Mouse (Mus musculus): Measurements from ENCODE around the gene Snx3. TPM values are rescaled to one million over a fixed set of nuclear protein-coding genes. Genes with fewer than 3 reads are reported as not detected.

Snx3 gene
- polyA plus RNA-seq, 1 experiment = 213 TPM

DNA sequence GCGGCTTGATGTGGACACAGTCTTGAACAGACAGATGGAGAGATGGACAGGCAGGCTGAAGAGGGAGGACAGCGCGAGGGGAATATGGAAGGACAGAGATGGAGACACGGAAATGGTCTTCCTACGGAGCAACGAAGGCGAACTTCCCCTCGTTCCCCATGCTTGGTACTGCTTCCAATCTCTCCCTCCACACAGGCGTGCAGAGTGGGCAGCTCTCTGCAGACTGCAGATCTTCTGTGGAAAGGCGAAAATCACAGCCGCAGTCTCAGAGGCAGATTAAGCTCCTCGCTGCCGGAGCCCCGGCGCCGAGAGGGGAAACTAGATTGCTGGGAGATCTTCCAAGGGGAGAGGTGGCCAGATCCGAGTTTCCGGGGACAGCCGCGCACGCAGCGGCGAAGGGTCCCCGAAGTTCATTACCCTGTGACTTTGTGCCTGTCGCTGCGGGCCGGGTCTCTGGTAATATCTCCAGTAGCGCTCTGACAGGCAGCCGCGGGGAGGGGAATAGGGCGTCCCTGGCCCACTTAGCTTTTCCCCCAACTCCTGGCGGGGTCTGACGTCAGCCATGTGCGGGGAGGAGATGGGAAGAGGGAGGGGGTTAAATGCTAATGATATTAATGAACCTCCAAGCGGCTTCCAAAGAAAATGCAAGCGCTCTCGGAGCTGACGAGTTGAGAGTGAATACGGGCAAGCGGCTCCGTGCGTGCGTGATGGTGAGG is 81.5 kb downstream of the Snx3 start, which contains the start of the genes Nr2e1 and Ostm1:
TSS of gene Nr2e1 (minus strand) at position 476 of the 716 bp plus-strand sequence.
TSS of gene Ostm1 (plus strand) at position 666 of the 716 bp plus-strand sequence.
- peaks cover 89% of the 10 kb centered on the region for H3K27me3 ChIP-seq (ENCODE audit: control insufficient read depth, insufficient read depth, low read length)

DNA sequence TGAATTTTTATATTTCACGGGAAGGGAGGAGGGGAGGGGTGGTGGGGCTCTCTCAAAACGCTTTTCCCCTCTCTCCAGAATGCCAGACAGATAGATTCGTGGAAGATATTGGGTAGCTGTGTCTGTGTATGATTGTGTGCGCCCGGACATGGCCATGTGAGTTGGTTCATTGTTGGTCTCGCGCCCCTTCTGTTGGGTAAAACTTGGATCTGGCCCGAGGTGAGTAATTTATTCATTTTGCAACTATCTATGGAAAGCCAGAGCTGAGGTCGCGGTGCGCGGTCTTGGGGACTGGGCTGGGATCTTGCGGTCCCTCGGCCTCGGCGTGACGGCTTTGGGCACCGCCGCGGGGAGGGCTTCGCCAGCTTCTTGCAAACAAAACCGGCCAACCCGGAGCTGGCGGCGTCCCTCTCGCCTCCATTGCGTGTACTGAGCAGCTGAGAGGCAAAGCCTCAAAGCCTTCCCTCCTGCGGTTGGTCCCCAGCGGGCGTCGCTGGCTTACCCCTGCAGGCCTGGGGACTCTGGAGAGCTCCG is 82.1 kb downstream of the Snx3 start:
- Histone ChIP-seq H3K4me1 (ENCODE audit: control insufficient read depth, insufficient read depth, insufficient read length, low read length) (peaks cover 7% of the 10 kb centered on the region), H3K27me3 (ENCODE audit: control insufficient read depth, insufficient read depth, low read length) (peaks cover 90% of the 10 kb centered on the region), H3K4me3 (ENCODE audit: low read depth, low read length) (no peak overlapping the region), H3K27ac (ENCODE audit: insufficient read depth, low read depth, low read length) (no peak overlapping the region), H3K36me3 (ENCODE audit: control insufficient read depth, insufficient read depth, low read length) (no peaks in the 10 kb centered on the region)
- 4% methylated on average over 32 of the region's 32 CpGs for WGBS
- TF ChIP-seq POLR2A (IDR thresholded peaks at IDR 0.05; ENCODE audit: low read depth, low read length) (no peak), CTCF (IDR thresholded peaks at IDR 0.05; ENCODE audit: extremely low read depth, insufficient read length, insufficient replicate concordance, low read depth, low read length) (no peak)

More for the DNA sequence above, 81.5 kb downstream of the Snx3 start, which contains the start of the genes Nr2e1 and Ostm1:
- TF ChIP-seq CTCF (IDR thresholded peaks at IDR 0.05; ENCODE audit: extremely low read depth, insufficient read length, insufficient replicate concordance, low read depth, low read length) (no peak), POLR2A (IDR thresholded peaks at IDR 0.05; ENCODE audit: low read depth, low read length) (no peak)
- WGBS = 2% methylated on average over 43 of the region's 43 CpGs
- H3K36me3 ChIP-seq (ENCODE audit: control insufficient read depth, insufficient read depth, low read length) = no peaks in the 10 kb centered on the region
- H3K4me1 ChIP-seq (ENCODE audit: control insufficient read depth, insufficient read depth, insufficient read length, low read length) = peaks cover 7% of the 10 kb centered on the region
- H3K27ac ChIP-seq (ENCODE audit: insufficient read depth, low read depth, low read length) = no peak within 1 kb of the TSS
- H3K4me3 ChIP-seq (ENCODE audit: low read depth, low read length) = no peak within 1 kb of the TSS

DNA sequence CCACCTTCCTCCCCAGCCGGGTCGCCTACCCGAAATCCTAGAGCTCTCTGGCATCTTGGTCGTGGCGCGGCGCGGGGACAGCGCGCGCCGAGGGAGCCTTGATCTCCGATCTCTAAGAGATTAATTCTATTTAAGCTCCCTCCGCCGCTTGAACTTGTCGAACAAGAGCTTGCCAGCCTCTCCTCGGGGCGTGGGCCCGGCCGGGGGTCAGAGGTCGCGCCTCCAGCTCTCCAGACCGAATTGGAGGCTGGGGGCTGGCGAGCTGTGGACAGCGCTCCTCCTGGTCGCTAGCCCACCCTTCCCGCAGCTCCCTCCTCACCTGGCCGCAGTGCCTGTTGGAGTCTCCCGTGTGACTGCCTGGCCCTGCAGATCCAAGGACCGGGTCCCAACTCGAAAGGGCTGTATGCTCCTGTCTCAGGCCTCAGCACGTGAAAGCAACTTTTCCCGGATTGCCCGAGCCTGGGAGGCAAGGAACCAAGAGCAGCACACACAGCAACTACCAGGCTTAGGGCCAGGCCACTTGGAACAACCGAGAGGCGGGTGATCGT is 82.7 kb downstream of the Snx3 start:
- TF ChIP-seq POLR2A (IDR thresholded peaks at IDR 0.05; ENCODE audit: low read depth, low read length) (no peak), CTCF (IDR thresholded peaks at IDR 0.05; ENCODE audit: extremely low read depth, insufficient read length, insufficient replicate concordance, low read depth, low read length) (no peak)
- Histone ChIP-seq H3K36me3 (ENCODE audit: control insufficient read depth, insufficient read depth, low read length) (no peaks in the 10 kb centered on the region), H3K4me1 (ENCODE audit: control insufficient read depth, insufficient read depth, insufficient read length, low read length) (peaks cover 7% of the 10 kb centered on the region), H3K27me3 (ENCODE audit: control insufficient read depth, insufficient read depth, low read length) (peaks cover 89% of the 10 kb centered on the region), H3K27ac (ENCODE audit: insufficient read depth, low read depth, low read length) (no peak overlapping the region), H3K4me3 (ENCODE audit: low read depth, low read length) (no peak overlapping the region)
- WGBS = 3% methylated on average over 37 of the region's 37 CpGs

Other genes starting within 250 kb of the Snx3 start
- 25.5 and 49.5 TPM in 2 replicates for gene Foxo3, start 225.3 kb upstream of the Snx3 start, polyA plus RNA-seq (2012; rRNA removed)
- 1.1 and 2.6 TPM in 2 replicates for gene Afg1l, start 23.5 kb upstream of the Snx3 start, polyA plus RNA-seq (2012; rRNA removed)
- not detected in 2 replicates for gene Nr2e1, start 81.6 kb downstream of the Snx3 start, polyA plus RNA-seq (2012; rRNA removed)
- 8.0 and 13.0 TPM in 2 replicates for gene Ostm1, start 81.8 kb downstream of the Snx3 start, polyA plus RNA-seq (2012; rRNA removed)